Mouse (Mus musculus) CH12.LX (cell line): Measurements from ENCODE around the gene Cpeb1. TPM values are rescaled to one million over a fixed set of nuclear protein-coding genes. Genes with fewer than 3 reads are reported as not detected.

Experiments
- DNase-seq: peaks from one replicate; pipeline ENCODE4 v3.0.0-alpha.2; 2013; ENCODE audit errors: extremely low read depth
- H3K27ac ChIP-seq: 2 replicates; pipeline ENCODE4 v1.5.1; 2012; ENCODE audit warnings: low read depth, mild to moderate bottlenecking, control low read depth, moderate library complexity; ENCODE audit not compliant: insufficient read depth
- H3K27me3 ChIP-seq: replicated peaks from 2 replicates; pipeline ENCODE3; 2012; ENCODE audit warnings: inconsistent platforms
- H3K36me3 ChIP-seq, 2 experiments: replicated peaks in 1 of 2; 2 replicates each; pipeline versions ENCODE3 to v1.6.1; 2012; ENCODE audit warnings: inconsistent platforms in 1 of 2, low read length in 1 of 2, mild to moderate bottlenecking in 1 of 2, mixed read lengths in 1 of 2, moderate library complexity in 1 of 2; ENCODE audit not compliant: control insufficient read depth in 1 of 2, insufficient read depth in 1 of 2
- H3K4me1 ChIP-seq, 2 experiments: 2 replicates each; pipeline ENCODE4 v1.6.1; 2012; ENCODE audit warnings: inconsistent platforms in 1 of 2, moderate library complexity in 1 of 2; ENCODE audit not compliant: insufficient read depth in 2 of 2, control insufficient read depth in 1 of 2
- H3K4me2 ChIP-seq: 2 replicates; pipeline ENCODE4 v1.6.1; 2012; ENCODE audit warnings: low read depth, mild to moderate bottlenecking, control low read depth; ENCODE audit not compliant: poor library complexity, insufficient read depth, severe bottlenecking
- H3K4me3 ChIP-seq, 3 experiments: fragments of 150-350 bp in 1 of 3; sonication (generic) in 1 of 3; replicated peaks in 1 of 3; 2 replicates each; pipeline versions ENCODE3 to v1.5.1; 2011 to 2012; ENCODE audit warnings: low read depth in 2 of 3, low read length in 2 of 3, mild to moderate bottlenecking in 2 of 3, moderate library complexity in 2 of 3, control low read depth in 1 of 3, improper control_type of control experiment in 1 of 3, inconsistent platforms in 1 of 3, mixed read lengths in 1 of 3; ENCODE audit not compliant: poor library complexity in 1 of 3
- H3K79me2 ChIP-seq: replicated peaks from 2 replicates; pipeline ENCODE4 v1.6.1; 2012; ENCODE audit warnings: mild to moderate bottlenecking, moderate library complexity; ENCODE audit not compliant: control insufficient read depth, poor library complexity, insufficient read depth, severe bottlenecking; ENCODE audit errors: extremely low read depth
- H3K9ac ChIP-seq: 2 replicates; pipeline ENCODE4 v1.6.1; 2012; ENCODE audit warnings: low read depth, mild to moderate bottlenecking, control low read depth, moderate library complexity; ENCODE audit not compliant: insufficient read depth
- H3K9me3 ChIP-seq: replicated peaks from 2 replicates; pipeline ENCODE3; 2012; ENCODE audit warnings: low read length, inconsistent platforms, mixed read lengths
- BHLHE40 ChIP-seq: IDR thresholded peaks from 2 replicates; pipeline ENCODE4 v1.6.1; 2011; ENCODE audit warnings: mild to moderate bottlenecking, low read depth, low read length, improper control_type of control experiment
- CHD1 ChIP-seq: IDR thresholded peaks from 2 replicates; pipeline ENCODE4 v1.6.1; 2012; ENCODE audit warnings: low read depth, low read length, improper control_type of control experiment, inconsistent platforms
- CHD2 ChIP-seq: IDR thresholded peaks from 2 replicates; pipeline ENCODE4 v1.6.1; 2011; ENCODE audit warnings: low read length, improper control_type of control experiment
- CTCF ChIP-seq, 2 experiments: IDR thresholded peaks in 1 of 2; conservative IDR thresholded peaks in 1 of 2; 2 replicates each; pipeline ENCODE4 v1.5.1; 2011 to 2012; ENCODE audit warnings: low read depth in 2 of 2, low read length in 2 of 2, improper control_type of control experiment in 1 of 2, inconsistent platforms in 1 of 2, mild to moderate bottlenecking in 1 of 2, moderate library complexity in 1 of 2
- E2F4 ChIP-seq: IDR thresholded peaks from 2 replicates; pipeline ENCODE4 v1.6.1; 2011; ENCODE audit warnings: low read depth, low read length, improper control_type of control experiment; ENCODE audit not compliant: insufficient replicate concordance
- ELF1 ChIP-seq: IDR thresholded peaks from 2 replicates; pipeline ENCODE4 v1.6.1; 2014; ENCODE audit warnings: low read depth, mild to moderate bottlenecking, inconsistent platforms, low read length, improper control_type of control experiment
- EP300 ChIP-seq: IDR thresholded peaks from 2 replicates; pipeline ENCODE4 v1.6.1; 2011; ENCODE audit warnings: low read length, improper control_type of control experiment
- ETS1 ChIP-seq: conservative IDR thresholded peaks from 2 replicates; pipeline ENCODE4 v1.6.1; 2012; ENCODE audit warnings: low read depth, mild to moderate bottlenecking, inconsistent platforms, low read length, improper control_type of control experiment, moderate library complexity
- GABPA ChIP-seq: IDR thresholded peaks from 2 replicates; pipeline ENCODE4 v1.6.1; 2012; ENCODE audit warnings: low read depth, low read length, improper control_type of control experiment, inconsistent platforms; ENCODE audit not compliant: insufficient replicate concordance
- HCFC1 ChIP-seq: IDR thresholded peaks from 2 replicates; pipeline ENCODE4 v1.6.1; 2012; ENCODE audit warnings: low read depth, mild to moderate bottlenecking, inconsistent platforms, low read length, improper control_type of control experiment
- IRF4 ChIP-seq: IDR thresholded peaks from 2 replicates; pipeline ENCODE4 v1.6.1; 2014; ENCODE audit warnings: low read depth, mild to moderate bottlenecking, inconsistent platforms, low read length, improper control_type of control experiment
- JUN ChIP-seq: IDR thresholded peaks from 2 replicates; pipeline ENCODE4 v1.6.1; 2011; ENCODE audit warnings: low read depth, mild to moderate bottlenecking, low read length, improper control_type of control experiment, moderate library complexity; ENCODE audit not compliant: insufficient read depth
- JUND ChIP-seq: conservative IDR thresholded peaks from 2 replicates; pipeline ENCODE4 v1.6.1; 2011; ENCODE audit warnings: low read depth, low read length, improper control_type of control experiment
- KAT2A ChIP-seq: IDR thresholded peaks from 2 replicates; pipeline ENCODE4 v1.6.1; 2012; ENCODE audit warnings: low read length, improper control_type of control experiment, inconsistent platforms; ENCODE audit not compliant: insufficient replicate concordance
- MAFK ChIP-seq: IDR thresholded peaks from 2 replicates; pipeline ENCODE4 v1.6.1; 2011; ENCODE audit warnings: low read length, improper control_type of control experiment; ENCODE audit not compliant: insufficient replicate concordance
- MAX ChIP-seq: IDR thresholded peaks from 2 replicates; pipeline ENCODE4 v1.6.1; 2011; ENCODE audit warnings: low read length, improper control_type of control experiment
- MAZ ChIP-seq: IDR thresholded peaks from 2 replicates; pipeline ENCODE4 v1.6.1; 2012; ENCODE audit warnings: low read depth, mild to moderate bottlenecking, inconsistent platforms, low read length, improper control_type of control experiment, moderate library complexity
- MEF2A ChIP-seq: IDR thresholded peaks from 2 replicates; pipeline ENCODE4 v1.6.1; 2014; ENCODE audit warnings: low read depth, mild to moderate bottlenecking, inconsistent platforms, low read length, improper control_type of control experiment, borderline replicate concordance
- MXI1 ChIP-seq: IDR thresholded peaks from 2 replicates; pipeline ENCODE4 v1.6.1; 2011; ENCODE audit warnings: mild to moderate bottlenecking, low read depth, low read length, improper control_type of control experiment
- MYC ChIP-seq: IDR thresholded peaks from 2 replicates; pipeline ENCODE4 v1.6.1; 2011; ENCODE audit warnings: low read depth, mild to moderate bottlenecking, improper control_type of control experiment, low read length
- NELFE ChIP-seq: IDR thresholded peaks from 2 replicates; pipeline ENCODE4 v1.6.1; 2011; ENCODE audit warnings: low read depth, low read length, improper control_type of control experiment
- NRF1 ChIP-seq: IDR thresholded peaks from 2 replicates; pipeline ENCODE4 v1.6.1; 2014; ENCODE audit warnings: low read depth, mild to moderate bottlenecking, inconsistent platforms, low read length, improper control_type of control experiment, moderate library complexity
- PAX5 ChIP-seq: IDR thresholded peaks from 2 replicates; pipeline ENCODE4 v1.6.1; 2012; ENCODE audit warnings: low read length, inconsistent platforms, mixed read lengths
- POLR2A ChIP-seq: IDR thresholded peaks from 2 replicates; pipeline ENCODE4 v1.6.1; 2011; ENCODE audit warnings: low read depth, mild to moderate bottlenecking, improper control_type of control experiment, low read length
- POLR2AphosphoS2 ChIP-seq: IDR thresholded peaks from 2 replicates; pipeline ENCODE4 v1.6.1; 2011; ENCODE audit warnings: low read depth, low read length, improper control_type of control experiment
- RAD21 ChIP-seq: IDR thresholded peaks from 2 replicates; pipeline ENCODE4 v1.6.1; 2011; ENCODE audit warnings: low read depth, mild to moderate bottlenecking, low read length, improper control_type of control experiment, moderate library complexity
- RCOR1 ChIP-seq: conservative IDR thresholded peaks from 2 replicates; pipeline ENCODE4 v1.6.1; 2012; ENCODE audit warnings: low read depth, mild to moderate bottlenecking, inconsistent platforms, low read length, improper control_type of control experiment
- SIN3A ChIP-seq: IDR thresholded peaks from 2 replicates; pipeline ENCODE4 v1.6.1; 2012; ENCODE audit warnings: low read length, improper control_type of control experiment, inconsistent platforms
- SMC3 ChIP-seq: IDR thresholded peaks from 2 replicates; pipeline ENCODE4 v1.6.1; 2011; ENCODE audit warnings: low read depth, low read length, improper control_type of control experiment
- TBP ChIP-seq: conservative IDR thresholded peaks from 2 replicates; pipeline ENCODE4 v1.6.1; 2011; ENCODE audit warnings: low read depth, low read length, improper control_type of control experiment
- TCF12 ChIP-seq: IDR thresholded peaks from 2 replicates; pipeline ENCODE4 v1.6.1; 2014; ENCODE audit warnings: low read depth, mild to moderate bottlenecking, inconsistent platforms, low read length, improper control_type of control experiment
- UBTF ChIP-seq: IDR thresholded peaks from 2 replicates; pipeline ENCODE4 v1.6.1; 2012; ENCODE audit warnings: low read depth, mild to moderate bottlenecking, inconsistent platforms, low read length, improper control_type of control experiment, moderate library complexity
- USF1 ChIP-seq: IDR thresholded peaks from 2 replicates; pipeline ENCODE4 v1.6.1; 2014; ENCODE audit warnings: low read depth, mild to moderate bottlenecking, inconsistent platforms, low read length, improper control_type of control experiment
- USF2 ChIP-seq: conservative IDR thresholded peaks from 2 replicates; pipeline ENCODE4 v1.6.1; 2011; ENCODE audit warnings: low read depth, low read length, improper control_type of control experiment
- ZC3H11A ChIP-seq: IDR thresholded peaks from 2 replicates; pipeline ENCODE4 v1.6.1; 2012; ENCODE audit warnings: low read depth, mild to moderate bottlenecking, inconsistent platforms, low read length, improper control_type of control experiment
- ZKSCAN1 ChIP-seq: IDR thresholded peaks from 2 replicates; pipeline ENCODE4 v1.6.1; 2012; ENCODE audit warnings: low read depth, inconsistent platforms, low read length, improper control_type of control experiment, borderline replicate concordance
- ZMIZ1 ChIP-seq: IDR thresholded peaks from 2 replicates; pipeline ENCODE4 v1.6.1; 2012; ENCODE audit warnings: low read depth, mild to moderate bottlenecking, inconsistent platforms, low read length, improper control_type of control experiment
- ZNF384 ChIP-seq: IDR thresholded peaks from 2 replicates; pipeline ENCODE4 v1.6.1; 2012; ENCODE audit warnings: low read depth, low read length, improper control_type of control experiment, inconsistent platforms
- dilution Hi-C: fragments of 300-500 bp; cut with MboI; formaldehyde crosslinking; loops from 2 replicates; pipeline ENCODE4 v1.14.3; 2020; ENCODE audit warnings: low sequenced_read_pairs; ENCODE audit not compliant: extremely low pct_unique_long_range_greater_than_20kb, extremely low pct_ligation_motif_present
- in situ Hi-C: fragments of 300-500 bp; cut with MboI; formaldehyde crosslinking; loops from 3 replicates; pipeline ENCODE4 v1.14.3; 2019; ENCODE audit warnings: low sequenced_read_pairs, low pct_ligation_motif_present, low pct_unique_long_range_greater_than_20kb, mixed read lengths
- polyA plus RNA-seq: library from polyadenylated mRNA; unstranded; fragments of >175 nt; gene quantifications from 2 replicates; pipeline ENCODE4 v1.2.1, GENCODE M21; 2012; ENCODE audit warnings: low read depth; ENCODE audit not compliant: insufficient read length
- total RNA-seq, 2 experiments: library from RNA; depleted of rRNA; stranded (reverse); fragments of 300-350 nt in 1 of 2; fragments of >200 nt in 1 of 2; gene quantifications; 2 replicates each; pipeline ENCODE4 v1.2.3; 2012 to 2014

Gene Cpeb1
- total and polyA plus RNA-seq, 3 experiments = 0.26 TPM; not detected in 2

DNA sequence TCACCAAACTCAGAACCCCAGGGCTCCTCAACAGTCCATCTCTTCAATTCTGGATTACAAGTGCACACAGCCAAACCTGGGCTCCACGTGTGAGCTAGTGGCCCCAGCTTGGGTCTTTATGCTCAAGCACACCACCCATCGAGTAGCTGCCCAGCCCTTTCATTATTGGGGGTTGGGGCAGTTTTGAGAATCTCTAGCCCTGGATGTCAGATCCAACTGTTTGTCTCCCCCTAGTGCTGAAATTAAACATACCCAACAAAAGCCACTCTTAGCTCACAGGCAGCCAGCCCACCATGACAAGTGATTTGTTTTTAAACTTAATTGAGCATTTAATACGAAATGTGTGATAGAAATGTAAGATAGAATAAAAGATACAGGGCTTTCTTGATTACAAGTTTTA, 113.7 kb downstream of the Cpeb1 start:
- Histone ChIP-seq H3K79me2 (peaks cover 40% of the 10 kb centered on the region), H3K9ac (no peak overlapping the region)
- DNase-seq = peak; percentile 56
- 0 out of 2 replicates have a peak, but pooled peaks have one; percentile 21 for TF ChIP-seq TCF12
- TF ChIP-seq POLR2AphosphoS2 = peak; percentile 97
- TF ChIP-seq GABPA = no peak
- TF ChIP-seq ZKSCAN1 = no peak
- TF ChIP-seq EP300 = no peak
- no peak for TF ChIP-seq IRF4
- TF ChIP-seq MAZ = no peak
- no peak for TF ChIP-seq KAT2A
- TF ChIP-seq SIN3A = no peak; the same call in 1 of the 2 replicates
- TF ChIP-seq NELFE = no peak
- TF ChIP-seq PAX5 = no peak
- peak; percentile 82 for TF ChIP-seq CHD2
- TF ChIP-seq TBP = no peak
- TF ChIP-seq POLR2A = peak; percentile 43; the same call in 1 of the 2 replicates
- TF ChIP-seq MAFK = no peak
- TF ChIP-seq NRF1 = no peak
- TF ChIP-seq HCFC1 = no peak
- peak; percentile 12 for TF ChIP-seq RAD21
- peak; percentile 28; the same call in 1 of the 2 replicates for TF ChIP-seq SMC3
- TF ChIP-seq JUN = no peak
- no peak; the same call in 1 of the 2 replicates for TF ChIP-seq JUND
- no peak for TF ChIP-seq MAX
- no peak for TF ChIP-seq USF1
- peak; percentile 72; the same call in 1 of the 2 replicates for TF ChIP-seq ZMIZ1
- TF ChIP-seq UBTF = no peak
- no peak for TF ChIP-seq CHD1
- no peak for TF ChIP-seq E2F4
- peak; percentile 26; the same call in 1 of the 2 replicates for TF ChIP-seq MXI1
- TF ChIP-seq RCOR1 = no peak
- 0 out of 2 replicates have a peak, but pooled peaks have one; percentile 37 for TF ChIP-seq MYC
- TF ChIP-seq ELF1 = no peak
- no peak for TF ChIP-seq BHLHE40
- no peak for TF ChIP-seq MEF2A
- TF ChIP-seq ZNF384 = no peak
- no peak for TF ChIP-seq ZC3H11A
- no peak for TF ChIP-seq USF2
- TF ChIP-seq ETS1 = no peak
- TF ChIP-seq CTCF (conservative IDR thresholded peaks at IDR 0.05 in 1 of 2, IDR thresholded peaks at IDR 0.05 in 1 of 2; ENCODE audit: low read depth in 2 of 2, low read length in 2 of 2) = peak; percentile 43 to 66
- TF ChIP-seq, all 38 proteins: peak for 10
- Histone ChIP-seq H3K27me3 (no peaks in the 10 kb centered on the region), H3K4me2 (peak overlapping the region; percentile 89; the same call in 1 of the 2 replicates), H3K4me1 (peaks cover 2 to 34% of the 10 kb centered on the region in 2 experiments; a peak in 2 of 4 replicates), H3K36me3 (peaks cover 64 to 78% of the 10 kb centered on the region in 2 experiments), H3K27ac (no peak overlapping the region), H3K4me3 (no peak overlapping the region), H3K9me3 (no peaks in the 10 kb centered on the region)
- dilution Hi-C loops (no loop called here), in situ Hi-C loops (loop anchor here (5.0 kb wide), 1 partner anchor 174 kb away; no protein-coding TSS in a partner anchor)
